Mouse (Mus musculus) stomach, postnatal 0 days (tissue): ENCODE measurements around the gene Wfikkn1.

Experiments used
- CTCF ChIP-seq: IDR thresholded peaks from 2 replicates; pipeline ENCODE4 v1.5.1; 2016; ENCODE audit warnings: antibody characterized with exemption, low read depth, mild to moderate bottlenecking, moderate library complexity
- EP300 ChIP-seq: optimal IDR thresholded peaks from 2 replicates; pipeline ENCODE3; 2016; ENCODE audit warnings: antibody characterized with exemption

- TF ChIP-seq CTCF (no peak), EP300 (no peak)
Observed at GRCm38 (mm10) chr17:25880196-25880910, at the start of gene Wfikkn1.
